Mouse (Mus musculus) forebrain, postnatal 0 days (tissue): ENCODE measurements around the gene Irak4. TPM values are rescaled to one million over a fixed set of nuclear protein-coding genes. Genes with fewer than 3 reads are reported as not detected.

Experiments used
- ATAC-seq: fragments of 200-750 bp; cut with Nextera tagmentation; 2 replicates; pipeline ENCODE4 v1.8.0; 2017; ENCODE audit warnings: mild to moderate bottlenecking, moderate library complexity
- DNase-seq: peaks from one replicate; pipeline ENCODE4 v3.0.0-alpha.2; 2015
- H3K27ac ChIP-seq: fragments of 300-500 bp; sonication (generic); 2 replicates; pipeline ENCODE4 v1.5.1; 2014; ENCODE audit warnings: low read depth, mild to moderate bottlenecking, antibody characterized with exemption, low read length, moderate library complexity, mixed read lengths
- H3K27me3 ChIP-seq: fragments of 300-500 bp; sonication (generic); 2 replicates; pipeline ENCODE4 v1.6.1; 2014; ENCODE audit warnings: mild to moderate bottlenecking, low read length, mixed read lengths; ENCODE audit not compliant: insufficient read depth
- H3K36me3 ChIP-seq: fragments of 300-500 bp; sonication (generic); 2 replicates; pipeline ENCODE4 v1.6.1; 2014; ENCODE audit warnings: mild to moderate bottlenecking, moderate library complexity; ENCODE audit not compliant: insufficient read depth
- H3K4me1 ChIP-seq: fragments of 300-500 bp; sonication (generic); 2 replicates; pipeline ENCODE4 v1.6.1; 2014; ENCODE audit warnings: antibody characterized with exemption; ENCODE audit not compliant: insufficient read depth
- H3K4me2 ChIP-seq: fragments of 300-500 bp; sonication (generic); 2 replicates; pipeline ENCODE4 v1.6.1; 2014; ENCODE audit warnings: low read depth, mild to moderate bottlenecking, moderate library complexity
- H3K4me3 ChIP-seq: fragments of 300-500 bp; sonication (generic); 2 replicates; pipeline ENCODE4 v1.5.1; 2014; ENCODE audit warnings: low read depth, low read length, mixed read lengths
- H3K9ac ChIP-seq: fragments of 300-500 bp; sonication (generic); 2 replicates; pipeline ENCODE4 v1.6.1; 2014; ENCODE audit warnings: mild to moderate bottlenecking
- H3K9me3 ChIP-seq: fragments of 300-500 bp; sonication (generic); 2 replicates; pipeline ENCODE4 v1.6.1; 2016; ENCODE audit warnings: low read length
- CTCF ChIP-seq: sonication (generic); IDR thresholded peaks from 2 replicates; pipeline ENCODE4 v1.5.1; 2016; ENCODE audit warnings: antibody characterized with exemption, control low read depth, low read depth
- WGBS: fragments of 180-500 bp; shearing (Covaris S2); extraction: QIAGEN DNeasy Blood & Tissue Kit; methylation state at CpG from one replicate; pipeline ENCODE4 v1.1.7; 2014; 5-methylcytosine and 5-hydroxymethylcytosine counted together
- polyA plus RNA-seq: library from polyadenylated mRNA; unstranded; fragments of >200 nt; fragmentation: Nextera tagmentation; extraction: Ambion mirVana; gene quantifications from 2 replicates; pipeline ENCODE4 v1.2.1, GENCODE M21; 2015
- total RNA-seq: library from RNA; depleted of rRNA; stranded (reverse); fragments of >200 nt; gene quantifications from 2 replicates; pipeline ENCODE4 v1.2.3, GENCODE M21; 2014

Irak4 gene
- total and polyA plus RNA-seq, 2 experiments from 2014 or later = 1.7 to 2.3 TPM

GRCm38 (mm10) chr15:94591356-94591755, 47.9 kb downstream of the Irak4 start:
- WGBS = 84% methylated on average over 4 of the region's 4 CpGs
- no peak for TF ChIP-seq CTCF
- no peaks in the 10 kb centered on the region for H3K36me3 ChIP-seq
- ATAC-seq = no peak
- H3K27me3 ChIP-seq = no peaks in the 10 kb centered on the region; the same call in 1 of the 2 replicates
- H3K9me3 ChIP-seq = no peaks in the 10 kb centered on the region
- no peak overlapping the region for H3K9ac ChIP-seq
- H3K4me3 ChIP-seq = no peak overlapping the region
- no peak overlapping the region for H3K27ac ChIP-seq
- H3K4me2 ChIP-seq = no peak overlapping the region
- H3K4me1 ChIP-seq = no peaks in the 10 kb centered on the region
- no peak for DNase-seq

- no peak overlapping the region for H3K4me2 ChIP-seq
- 80% methylated on average over 1 of the region's 1 CpGs for WGBS
- H3K27ac ChIP-seq = no peak overlapping the region
- H3K36me3 ChIP-seq = no peaks in the 10 kb centered on the region
- no peak overlapping the region for H3K9ac ChIP-seq
- no peak for TF ChIP-seq CTCF
- ATAC-seq (no peak), DNase-seq (no peak)
- H3K4me1 ChIP-seq = no peaks in the 10 kb centered on the region
- no peaks in the 10 kb centered on the region for H3K9me3 ChIP-seq
- H3K4me3 ChIP-seq = no peak overlapping the region
- H3K27me3 ChIP-seq = no peaks in the 10 kb centered on the region; the same call in 1 of the 2 replicates
Measured at GRCm38 (mm10) chr15:94593586-94593985, 50.1 kb downstream of the Irak4 start.

- Histone ChIP-seq H3K36me3 (no peaks in the 10 kb centered on the region), H3K9ac (no peak overlapping the region), H3K9me3 (no peaks in the 10 kb centered on the region), H3K27me3 (no peaks in the 10 kb centered on the region), H3K27ac (no peak overlapping the region), H3K4me1 (no peaks in the 10 kb centered on the region), H3K4me3 (no peak overlapping the region), H3K4me2 (no peak overlapping the region)
- TF ChIP-seq CTCF = no peak
- WGBS = 82% methylated on average over 11 of the region's 11 CpGs
- no peak for DNase-seq
- ATAC-seq = no peak
Measured at GRCm38 (mm10) chr15:94600145-94600707, 56.8 kb downstream of the Irak4 start.

- ATAC-seq (no peak), DNase-seq (peak; percentile 32)
- H3K9me3 ChIP-seq = no peaks in the 10 kb centered on the region
- no peak overlapping the region for H3K4me2 ChIP-seq
- H3K4me3 ChIP-seq = no peak overlapping the region
- WGBS = 22% methylated on average over 3 of the region's 3 CpGs
- no peaks in the 10 kb centered on the region for H3K36me3 ChIP-seq
- H3K27me3 ChIP-seq = no peaks in the 10 kb centered on the region
- no peak overlapping the region for H3K9ac ChIP-seq
- no peaks in the 10 kb centered on the region for H3K4me1 ChIP-seq
- peak overlapping the region; percentile 50; the same call in 1 of the 2 replicates for H3K27ac ChIP-seq
- TF ChIP-seq CTCF = peak; percentile 52; the same call in 1 of the 2 replicates
Measured at GRCm38 (mm10) chr15:94601339-94601738, 57.9 kb downstream of the Irak4 start.

GRCm38 (mm10) chr15:94602441-94602840, 59.0 kb downstream of the Irak4 start:
- no peak overlapping the region for H3K9ac ChIP-seq
- ATAC-seq = peak; percentile 56; the same call in 1 of the 2 replicates
- TF ChIP-seq CTCF = no peak
- H3K4me1 ChIP-seq = no peaks in the 10 kb centered on the region
- DNase-seq = no peak
- H3K4me3 ChIP-seq = no peak overlapping the region
- H3K27me3 ChIP-seq = no peaks in the 10 kb centered on the region
- H3K9me3 ChIP-seq = no peaks in the 10 kb centered on the region
- 0 out of 2 replicates have a peak overlapping the region, but pooled peaks have one; percentile 29 for H3K27ac ChIP-seq
- WGBS = 56% methylated on average over 3 of the region's 3 CpGs
- H3K36me3 ChIP-seq = no peaks in the 10 kb centered on the region
- H3K4me2 ChIP-seq = no peak overlapping the region

- DNase-seq (no peak), ATAC-seq (no peak)
- Histone ChIP-seq H3K4me2 (no peak overlapping the region), H3K27ac (no peak overlapping the region), H3K4me1 (no peaks in the 10 kb centered on the region), H3K4me3 (no peak overlapping the region), H3K36me3 (no peaks in the 10 kb centered on the region), H3K9me3 (no peaks in the 10 kb centered on the region), H3K9ac (no peak overlapping the region), H3K27me3 (no peaks in the 10 kb centered on the region)
- WGBS = 89% methylated on average over 8 of the region's 8 CpGs
- TF ChIP-seq CTCF = no peak
Measured at GRCm38 (mm10) chr15:94607768-94608167, 64.3 kb downstream of the Irak4 start.

GRCm38 (mm10) chr15:94616036-94616435, 72.6 kb downstream of the Irak4 start:
- H3K36me3 ChIP-seq = no peaks in the 10 kb centered on the region
- ATAC-seq (no peak), DNase-seq (no peak)
- TF ChIP-seq CTCF = no peak
- WGBS = 94% methylated on average over 11 of the region's 11 CpGs
- H3K9ac ChIP-seq = no peak overlapping the region
- H3K9me3 ChIP-seq = no peaks in the 10 kb centered on the region
- no peak overlapping the region for H3K27ac ChIP-seq
- no peaks in the 10 kb centered on the region for H3K4me1 ChIP-seq
- H3K4me3 ChIP-seq = no peak overlapping the region
- no peak overlapping the region for H3K4me2 ChIP-seq
- H3K27me3 ChIP-seq = no peaks in the 10 kb centered on the region
